Mouse (Mus musculus) spleen, adult 2 months (tissue): ENCODE results near the gene Anks1.

Experiments
- CTCF ChIP-seq: fragments of 200-500 bp; IDR thresholded peaks from 2 replicates; pipeline ENCODE4 v1.5.1; 2011; ENCODE audit warnings: mild to moderate bottlenecking, inconsistent platforms; ENCODE audit not compliant: insufficient read depth, insufficient read length, insufficient replicate concordance; ENCODE audit errors: extremely low read depth
- POLR2A ChIP-seq: fragments of 200-500 bp; IDR thresholded peaks from 2 replicates; pipeline ENCODE4 v1.6.1; 2011; ENCODE audit warnings: low read depth, low read length, inconsistent platforms

- TF ChIP-seq CTCF (no peak), POLR2A (no peak)
These were observed 16.4 kb downstream of the Anks1 start for GRCm38 (mm10) chr17:27925504-27925903.
